Mouse (Mus musculus): ENCODE measurements around the gene Peli1. TPM values are rescaled to one million over a fixed set of nuclear protein-coding genes. Genes with fewer than 3 reads are reported as not detected.
"Not testable (repeated sequence)": the region's sequence is repeated elsewhere in the genome, so short reads cannot be mapped to it uniquely, and the experiment has no call there.

The Peli1 gene
- polyA plus RNA-seq, 1 experiment from 2014 or later = 9.8 TPM

GRCm38 (mm10) chr11:21178998-21179645, 88.0 kb downstream of the Peli1 start:
- Histone ChIP-seq H3K36me3 (replicated peaks; ENCODE audit: insufficient read depth, low read length) (no peaks in the 10 kb centered on the region), H3K9me3 (ENCODE audit: low read length) (no peaks in the 10 kb centered on the region), H3K4me3 (ENCODE audit: low read depth, low read length) (no peak overlapping the region), H3K4me1 (ENCODE audit: insufficient read depth) (peaks cover 13% of the 10 kb centered on the region), H3K9ac (replicated peaks) (no peak overlapping the region), H3K27me3 (ENCODE audit: insufficient read depth, low read length) (no peaks in the 10 kb centered on the region), H3K27ac (ENCODE audit: low read depth) (no peak overlapping the region; the same call in 1 of the 2 replicates), H3K4me2 (ENCODE audit: low read depth, low read length) (0 out of 2 replicates have a peak overlapping the region, but pooled peaks have one; percentile 19)
- 34% methylated on average over 8 of the region's 8 CpGs for WGBS (ENCODE audit: insufficient replicate concordance)
- no peak for DNase-seq
- ATAC-seq = no peak
- TF ChIP-seq CTCF (IDR thresholded peaks at IDR 0.05; ENCODE audit: low read depth) (no peak), EP300 (IDR thresholded peaks at IDR 0.05; ENCODE audit: low read depth) (no peak)

GRCm38 (mm10) chr11:21179873-21180272, 88.8 kb downstream of the Peli1 start:
- not testable (repeated sequence) for ATAC-seq; DNase-seq; H3K27me3 ChIP-seq (ENCODE audit: insufficient read depth, low read length); H3K27ac ChIP-seq (ENCODE audit: low read depth); H3K9ac ChIP-seq (replicated peaks); H3K4me3 ChIP-seq (ENCODE audit: low read depth, low read length); H3K4me2 ChIP-seq (ENCODE audit: low read depth, low read length); H3K4me1 ChIP-seq (ENCODE audit: insufficient read depth); H3K9me3 ChIP-seq (ENCODE audit: low read length); H3K36me3 ChIP-seq (replicated peaks; ENCODE audit: insufficient read depth, low read length)
- 81% methylated on average over 8 of the region's 9 CpGs for WGBS (ENCODE audit: insufficient replicate concordance)

GRCm38 (mm10) chr11:21180650-21181049, 89.6 kb downstream of the Peli1 start:
- H3K4me2 ChIP-seq (ENCODE audit: low read depth, low read length) = no peak overlapping the region
- H3K27ac ChIP-seq (ENCODE audit: low read depth) = peak overlapping the region; percentile 48; the same call in 1 of the 2 replicates
- H3K4me3 ChIP-seq (ENCODE audit: low read depth, low read length) = no peak overlapping the region
- H3K27me3 ChIP-seq (ENCODE audit: insufficient read depth, low read length) = no peaks in the 10 kb centered on the region
- TF ChIP-seq EP300 (IDR thresholded peaks at IDR 0.05; ENCODE audit: low read depth) (no peak), CTCF (IDR thresholded peaks at IDR 0.05; ENCODE audit: low read depth) (no peak)
- DNase-seq (no peak), ATAC-seq (peak; percentile 66)
- peaks cover 9% of the 10 kb centered on the region for H3K4me1 ChIP-seq (ENCODE audit: insufficient read depth)
- no peaks in the 10 kb centered on the region for H3K9me3 ChIP-seq (ENCODE audit: low read length)
- 24% methylated on average over 1 of the region's 1 CpGs for WGBS (ENCODE audit: insufficient replicate concordance)
- no peaks in the 10 kb centered on the region for H3K36me3 ChIP-seq (replicated peaks; ENCODE audit: insufficient read depth, low read length)
- no peak overlapping the region for H3K9ac ChIP-seq (replicated peaks)

- no peak for TF ChIP-seq EP300 (IDR thresholded peaks at IDR 0.05; ENCODE audit: low read depth)
- TF ChIP-seq CTCF (IDR thresholded peaks at IDR 0.05; ENCODE audit: low read depth) = no peak
- no peak overlapping the region for H3K4me2 ChIP-seq (ENCODE audit: low read depth, low read length)
- H3K9me3 ChIP-seq (ENCODE audit: low read length) = no peaks in the 10 kb centered on the region
- H3K9ac ChIP-seq (replicated peaks) = no peak overlapping the region
- 83% methylated on average over 2 of the region's 2 CpGs for WGBS (ENCODE audit: insufficient replicate concordance)
- no peaks in the 10 kb centered on the region for H3K36me3 ChIP-seq (replicated peaks; ENCODE audit: insufficient read depth, low read length)
- H3K27ac ChIP-seq (ENCODE audit: low read depth) = 0 out of 2 replicates have a peak overlapping the region, but pooled peaks have one; percentile 39
- no peaks in the 10 kb centered on the region for H3K27me3 ChIP-seq (ENCODE audit: insufficient read depth, low read length)
- peaks cover 9% of the 10 kb centered on the region for H3K4me1 ChIP-seq (ENCODE audit: insufficient read depth)
- no peak overlapping the region for H3K4me3 ChIP-seq (ENCODE audit: low read depth, low read length)
- DNase-seq = no peak
- ATAC-seq = no peak
These were observed 90.5 kb downstream of the Peli1 start for GRCm38 (mm10) chr11:21181616-21182015.

GRCm38 (mm10) chr11:21182709-21183108, 91.6 kb downstream of the Peli1 start:
- no peaks in the 10 kb centered on the region for H3K27me3 ChIP-seq (ENCODE audit: insufficient read depth, low read length)
- no peak for ATAC-seq
- no peaks in the 10 kb centered on the region for H3K36me3 ChIP-seq (replicated peaks; ENCODE audit: insufficient read depth, low read length)
- H3K4me2 ChIP-seq (ENCODE audit: low read depth, low read length) = no peak overlapping the region
- TF ChIP-seq EP300 (IDR thresholded peaks at IDR 0.05; ENCODE audit: low read depth) (peak; percentile 24; the same call in 1 of the 2 replicates), CTCF (IDR thresholded peaks at IDR 0.05; ENCODE audit: low read depth) (no peak)
- 31% methylated on average over 1 of the region's 1 CpGs for WGBS (ENCODE audit: insufficient replicate concordance)
- no peak overlapping the region for H3K4me3 ChIP-seq (ENCODE audit: low read depth, low read length)
- no peak for DNase-seq
- H3K4me1 ChIP-seq (ENCODE audit: insufficient read depth) = peaks cover 9% of the 10 kb centered on the region
- H3K27ac ChIP-seq (ENCODE audit: low read depth) = no peak overlapping the region
- H3K9ac ChIP-seq (replicated peaks) = no peak overlapping the region
- H3K9me3 ChIP-seq (ENCODE audit: low read length) = no peaks in the 10 kb centered on the region

GRCm38 (mm10) chr11:21191821-21192220, 100.7 kb downstream of the Peli1 start:
- H3K9me3 ChIP-seq (ENCODE audit: low read length); H3K27me3 ChIP-seq (ENCODE audit: insufficient read depth, low read length); H3K4me1 ChIP-seq (ENCODE audit: insufficient read depth); H3K27ac ChIP-seq (ENCODE audit: low read depth); DNase-seq; H3K9ac ChIP-seq (replicated peaks); H3K4me3 ChIP-seq (ENCODE audit: low read depth, low read length); ATAC-seq; H3K4me2 ChIP-seq (ENCODE audit: low read depth, low read length); H3K36me3 ChIP-seq (replicated peaks; ENCODE audit: insufficient read depth, low read length): not testable (repeated sequence)
- WGBS (ENCODE audit: insufficient replicate concordance) = 67% methylated on average over 8 of the region's 8 CpGs
